Mouse (Mus musculus) ES-Bruce4 (cell line): ENCODE data around the gene Fstl3. TPM values are rescaled to one million over a fixed set of nuclear protein-coding genes. Genes with fewer than 3 reads are reported as not detected.

Experiments used
- H3K27ac ChIP-seq: 2 replicates; pipeline ENCODE4 v1.5.1; 2012; ENCODE audit warnings: low read length, inconsistent platforms; ENCODE audit not compliant: insufficient read depth
- H3K27me3 ChIP-seq: 2 replicates; pipeline ENCODE4 v1.6.1; 2012; ENCODE audit warnings: mild to moderate bottlenecking, low read length, inconsistent platforms; ENCODE audit not compliant: control insufficient read depth, poor library complexity, insufficient read depth, severe bottlenecking
- H3K36me3 ChIP-seq: 2 replicates; pipeline ENCODE4 v1.6.1; 2012; ENCODE audit warnings: inconsistent platforms, mild to moderate bottlenecking, low read length, moderate library complexity; ENCODE audit not compliant: control insufficient read depth, poor library complexity, insufficient read depth, severe bottlenecking
- H3K4me1 ChIP-seq: one replicate; pipeline ENCODE4 v1.8.1; 2011; ENCODE audit warnings: low read length; ENCODE audit not compliant: control insufficient read depth, insufficient read depth
- H3K4me3 ChIP-seq: 2 replicates; pipeline ENCODE4 v1.5.1; 2011; ENCODE audit warnings: low read depth, mild to moderate bottlenecking, low read length
- H3K9ac ChIP-seq: 2 replicates; pipeline ENCODE4 v1.6.1; 2012; ENCODE audit warnings: low read depth, mild to moderate bottlenecking, inconsistent platforms; ENCODE audit not compliant: poor library complexity, severe bottlenecking
- H3K9me3 ChIP-seq: replicated peaks from 2 replicates; pipeline ENCODE4 v1.6.1; 2012; ENCODE audit warnings: mild to moderate bottlenecking, low read length, inconsistent platforms; ENCODE audit not compliant: control insufficient read depth, poor library complexity, insufficient read depth, severe bottlenecking
- CTCF ChIP-seq: IDR thresholded peaks from one replicate; pipeline ENCODE4 v1.8.1; 2011; ENCODE audit warnings: low read depth, low read length
- EP300 ChIP-seq: IDR thresholded peaks from 2 replicates; pipeline ENCODE4 v1.6.1; 2011; ENCODE audit warnings: low read depth, low read length; ENCODE audit not compliant: insufficient read depth
- POLR2A ChIP-seq: IDR thresholded peaks from one replicate; pipeline ENCODE4 v1.8.1; 2011; ENCODE audit warnings: low read length; ENCODE audit not compliant: insufficient read depth
- polyA plus RNA-seq: library from polyadenylated mRNA; stranded (reverse); fragments of >200 nt; gene quantifications from 2 replicates; pipeline ENCODE4 v1.2.4, GENCODE M21; 2011; ENCODE audit warnings: low read depth; ENCODE audit not compliant: missing spikeins, insufficient read depth, insufficient read length

The Fstl3 gene
- 7.7 TPM in 2 replicates for polyA plus RNA-seq

- Histone ChIP-seq H3K9me3 (no peaks in the 10 kb centered on the region), H3K36me3 (no peaks in the 10 kb centered on the region), H3K27me3 (no peaks in the 10 kb centered on the region), H3K27ac (no peak within 1 kb of the TSS), H3K4me1 (no peaks in the 10 kb centered on the region), H3K4me3 (peak within 1 kb of the TSS; percentile 60), H3K9ac (peak within 1 kb of the TSS; percentile 68)
- TF ChIP-seq CTCF: no peak
- TF ChIP-seq POLR2A: no peak
- TF ChIP-seq EP300: no peak
These were observed at the start of gene Fstl3 for GRCm38 (mm10) chr10:79777103-79777531. Gene Fstl3, plus strand, starts transcription at chr10:79777272.

- TF ChIP-seq EP300 (no peak), CTCF (no peak), POLR2A (no peak)
- Histone ChIP-seq H3K4me1 (no peaks in the 10 kb centered on the region), H3K27me3 (no peaks in the 10 kb centered on the region), H3K27ac (no peak overlapping the region), H3K36me3 (no peaks in the 10 kb centered on the region), H3K9ac (no peak overlapping the region), H3K4me3 (no peak overlapping the region), H3K9me3 (no peaks in the 10 kb centered on the region)
These were observed 48.5 kb upstream of the Fstl3 start for GRCm38 (mm10) chr10:79728323-79729249.

GRCm38 (mm10) chr10:79729357-79729965 is 47.6 kb upstream of the Fstl3 start:
- no peaks in the 10 kb centered on the region for H3K27me3 ChIP-seq
- H3K9me3 ChIP-seq: no peaks in the 10 kb centered on the region
- TF ChIP-seq POLR2A (no peak), EP300 (no peak), CTCF (no peak)
- H3K36me3 ChIP-seq: no peaks in the 10 kb centered on the region
- H3K4me1 ChIP-seq: no peaks in the 10 kb centered on the region
- H3K9ac ChIP-seq: no peak overlapping the region
- H3K4me3 ChIP-seq: no peak overlapping the region
- no peak overlapping the region for H3K27ac ChIP-seq

- Histone ChIP-seq H3K4me1 (no peaks in the 10 kb centered on the region), H3K9me3 (peaks cover 6% of the 10 kb centered on the region), H3K4me3 (no peak overlapping the region), H3K9ac (no peak overlapping the region), H3K36me3 (0 out of 2 replicates have a peak, but pooled peaks cover under 1% of the 10 kb centered on the region), H3K27ac (no peak overlapping the region), H3K27me3 (no peaks in the 10 kb centered on the region)
- TF ChIP-seq POLR2A: no peak
- peak; percentile 81 for TF ChIP-seq CTCF
- no peak for TF ChIP-seq EP300
These were observed 44.6 kb upstream of the Fstl3 start for GRCm38 (mm10) chr10:79732500-79732899.

GRCm38 (mm10) chr10:79733847-79734246 is 43.2 kb upstream of the Fstl3 start:
- peaks cover 19% of the 10 kb centered on the region for H3K9me3 ChIP-seq

GRCm38 (mm10) chr10:79735361-79735760 is 41.7 kb upstream of the Fstl3 start:
- peak; percentile 26 for TF ChIP-seq CTCF
- TF ChIP-seq EP300: no peak
- no peak overlapping the region for H3K27ac ChIP-seq
- H3K4me1 ChIP-seq: no peaks in the 10 kb centered on the region
- H3K9ac ChIP-seq: peak overlapping the region; percentile 46
- peaks cover 35% of the 10 kb centered on the region for H3K9me3 ChIP-seq
- H3K27me3 ChIP-seq: no peaks in the 10 kb centered on the region
- peak overlapping the region; percentile 40 for H3K4me3 ChIP-seq
- H3K36me3 ChIP-seq: peaks cover 21% of the 10 kb centered on the region

More at GRCm38 (mm10) chr10:79733847-79734246, 43.2 kb upstream of the Fstl3 start:
- H3K9ac ChIP-seq: no peak overlapping the region
- H3K4me1 ChIP-seq: no peaks in the 10 kb centered on the region
- H3K4me3 ChIP-seq: no peak overlapping the region
- TF ChIP-seq CTCF: no peak
- no peak overlapping the region for H3K27ac ChIP-seq
- no peaks in the 10 kb centered on the region for H3K27me3 ChIP-seq
- H3K36me3 ChIP-seq: peaks cover 10% of the 10 kb centered on the region
